Mouse (Mus musculus): ENCODE data around the gene Vat1. TPM values are rescaled to one million over a fixed set of nuclear protein-coding genes. Genes with fewer than 3 reads are reported as not detected.

Gene Vat1
- polyA plus RNA-seq, 1 experiment, result 204 TPM

DNA sequence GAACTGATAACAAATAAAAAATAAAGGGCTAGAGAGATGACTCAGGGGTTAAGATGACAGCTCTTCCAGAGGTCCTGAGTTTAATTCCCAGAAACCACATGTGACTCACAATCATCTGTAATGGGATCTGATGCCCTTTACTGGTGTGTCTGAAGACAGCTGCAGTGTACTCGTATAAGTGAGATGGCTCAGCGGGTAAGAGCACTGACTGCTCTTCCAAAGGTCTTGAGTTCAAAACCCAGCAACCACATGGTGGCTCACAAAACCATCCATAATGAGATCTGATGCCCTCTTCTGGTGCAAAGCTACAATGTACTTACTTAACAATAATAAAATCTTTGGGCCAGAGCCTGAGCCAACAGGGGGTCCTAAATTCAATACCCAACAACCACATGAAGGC lies 50.7 kb downstream of the Vat1 start:
- no peak for TF ChIP-seq CTCF (IDR thresholded peaks at IDR 0.05; ENCODE audit: borderline replicate concordance, extremely low read depth, insufficient read depth, insufficient read length)
- no peak for TF ChIP-seq POLR2A (IDR thresholded peaks at IDR 0.05; ENCODE audit: borderline replicate concordance, extremely low read depth, insufficient read depth, insufficient read length, poor library complexity, severe bottlenecking)
- no peak for DNase-seq (ENCODE audit: low read depth)

Other genes starting within 250 kb of the Vat1 start
- gene Ezh1, start 239.8 kb downstream of the Vat1 start, polyA plus RNA-seq (2012; rRNA removed), result 27.2 and 29.3 TPM in 2 replicates
- 67.7 and 79.6 TPM in 2 replicates for gene Ramp2, start 220.2 kb downstream of the Vat1 start, polyA plus RNA-seq (2012; rRNA removed)
- 55.2 and 69.3 TPM in 2 replicates for gene Vps25, start 212.5 kb downstream of the Vat1 start, polyA plus RNA-seq (2012; rRNA removed)
- 4.0 and 5.3 TPM in 2 replicates for gene Wnk4, start 205.7 kb downstream of the Vat1 start, polyA plus RNA-seq (2012; rRNA removed)
- gene Cntd1, start 187.2 kb downstream of the Vat1 start, polyA plus RNA-seq (2012; rRNA removed), result 0.53 and 0.79 TPM in 2 replicates
- 158 and 159 TPM in 2 replicates for gene Coa3, start 187.1 kb downstream of the Vat1 start, polyA plus RNA-seq (2012; rRNA removed)
- 102 and 107 TPM in 2 replicates for gene Becn1, start 163.9 kb downstream of the Vat1 start, polyA plus RNA-seq (2012; rRNA removed)
- 126 and 149 TPM in 2 replicates for gene Psme3, start 150.0 kb downstream of the Vat1 start, polyA plus RNA-seq (2012; rRNA removed)
- 10.1 and 11.5 TPM in 2 replicates for gene Aoc2, start 141.2 kb downstream of the Vat1 start, polyA plus RNA-seq (2012; rRNA removed)
- gene Aoc3, start 135.6 kb downstream of the Vat1 start, polyA plus RNA-seq (2012; rRNA removed), result 0.30 and 0.49 TPM in 2 replicates
- not detected in 2 replicates for gene G6pc, start 98.7 kb downstream of the Vat1 start, polyA plus RNA-seq (2012; rRNA removed)
- 51.3 and 53.6 TPM in 2 replicates for gene Aarsd1, start 48.6 kb downstream of the Vat1 start, polyA plus RNA-seq (2012; rRNA removed)
- gene Gm27029, start 41.4 kb downstream of the Vat1 start, polyA plus RNA-seq (2012; rRNA removed), result 3.6 and 3.9 TPM in 2 replicates
- gene Rundc1, start 41.1 kb downstream of the Vat1 start, polyA plus RNA-seq (2012; rRNA removed), result 29.9 and 31.2 TPM in 2 replicates
- 1.9 and 2.6 TPM in 2 replicates for gene Ptges3l, start 40.9 kb downstream of the Vat1 start, polyA plus RNA-seq (2012; rRNA removed)
- 836 and 1,059 TPM in 2 replicates for gene Rpl27, start 23.9 kb downstream of the Vat1 start, polyA plus RNA-seq (2012; rRNA removed)
- 2.6 and 3.2 TPM in 2 replicates for gene Ifi35, start 17.8 kb downstream of the Vat1 start, polyA plus RNA-seq (2012; rRNA removed)
- gene Rnd2, start 1.2 kb downstream of the Vat1 start, polyA plus RNA-seq (2012; rRNA removed), result 139 and 205 TPM in 2 replicates
- gene Brca1, start 85.7 kb upstream of the Vat1 start, polyA plus RNA-seq (2012; rRNA removed), result 4.1 and 5.5 TPM in 2 replicates
- gene Nbr1, start 85.9 kb upstream of the Vat1 start, polyA plus RNA-seq (2012; rRNA removed), result 118 and 119 TPM in 2 replicates
- gene Tmem106a, start 116.0 kb upstream of the Vat1 start, polyA plus RNA-seq (2012; rRNA removed), result 3.6 and 5.3 TPM in 2 replicates
- not detected in 2 replicates for gene Gm11634, start 133.0 kb upstream of the Vat1 start, polyA plus RNA-seq (2012; rRNA removed)
- gene Rdm1, start 161.0 kb upstream of the Vat1 start, polyA plus RNA-seq (2012; rRNA removed), result 13.7 and 25.0 TPM in 2 replicates
- 18.9 and 42.0 TPM in 2 replicates for gene Arl4d, start 199.3 kb upstream of the Vat1 start, polyA plus RNA-seq (2012; rRNA removed)

All from brain, embryonic 14.5 days (tissue).